Mouse (Mus musculus): ENCODE data around the gene Gm10277. TPM values are rescaled to one million over a fixed set of nuclear protein-coding genes. Genes with fewer than 3 reads are reported as not detected.

The Gm10277 gene
- polyA plus RNA-seq (2015; fragmentation: Nextera tagmentation; extraction: Ambion mirVana) = 0.16 and 0.35 TPM in 2 replicates

GRCm38 (mm10) chr11:77787707-77788106, at the start of gene Gm10277:
Gene Gm10277 (minus strand): TSS chr11:77787747.

DNA sequence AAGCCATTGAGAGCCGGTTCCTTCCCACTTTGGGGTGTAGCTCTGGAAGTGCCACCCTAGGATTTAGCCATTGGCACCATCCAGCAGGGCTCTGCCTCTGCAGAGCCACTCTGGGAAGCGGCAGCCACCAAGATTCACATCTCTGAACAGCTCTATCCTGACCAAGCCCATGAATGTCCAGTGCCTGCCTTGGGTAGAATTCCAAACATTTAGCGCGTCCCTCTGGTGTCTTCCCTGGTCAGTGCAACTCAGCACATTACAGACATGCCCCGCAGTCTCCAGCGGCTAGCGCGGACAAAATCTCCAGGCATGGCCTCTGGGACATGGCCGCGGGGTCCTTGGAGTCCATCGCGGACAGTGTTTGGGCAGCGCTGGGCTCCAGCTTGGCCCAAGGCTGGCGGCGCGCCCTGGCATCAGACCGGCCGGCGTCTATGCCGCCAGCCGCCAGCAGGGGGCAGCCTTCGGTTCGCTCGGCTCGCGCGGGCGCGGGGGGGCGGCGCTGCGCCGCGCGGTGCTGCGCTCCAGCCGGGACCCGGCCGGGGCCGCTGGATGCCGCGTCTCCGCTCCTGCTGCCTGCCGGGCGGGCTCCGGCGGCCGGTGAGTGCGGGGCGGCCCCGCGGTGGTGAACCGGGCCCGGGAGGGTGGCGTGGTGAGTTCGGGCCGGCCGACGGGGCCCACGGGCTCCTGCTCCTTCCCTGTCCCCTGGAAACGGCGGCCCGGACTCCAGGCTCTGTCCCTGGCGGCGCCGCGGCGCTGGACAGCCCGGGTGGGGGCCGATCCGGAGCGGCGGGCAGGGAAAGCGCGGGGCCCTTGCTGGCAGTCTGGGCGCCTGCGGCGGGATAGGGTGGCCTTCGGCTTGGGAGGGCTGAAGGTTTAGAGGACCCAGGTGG, 24.5 kb downstream of the Gm10277 start, which contains the start of gene Myo18a:
Gene Myo18a (plus strand): TSS at position 464 of the 890 bp plus-strand sequence.

Other genes starting within 250 kb of the Gm10277 start
- gene Taok1, start 179.9 kb downstream of the Gm10277 start, polyA plus RNA-seq (2015; fragmentation: Nextera tagmentation; extraction: Ambion mirVana) = 11.1 and 12.8 TPM in 2 replicates
- 3.5 and 4.3 TPM in 2 replicates for gene Nufip2, start 101.6 kb downstream of the Gm10277 start, polyA plus RNA-seq (2015; fragmentation: Nextera tagmentation; extraction: Ambion mirVana)
- not detected in 2 replicates for gene Cryba1, start 62.5 kb downstream of the Gm10277 start, polyA plus RNA-seq (2015; fragmentation: Nextera tagmentation; extraction: Ambion mirVana)
- gene Myo18a, start 24.5 kb downstream of the Gm10277 start, polyA plus RNA-seq (2015; fragmentation: Nextera tagmentation; extraction: Ambion mirVana) = 7.8 and 9.5 TPM in 2 replicates
- gene Pipox, start 106.3 kb upstream of the Gm10277 start, polyA plus RNA-seq (2015; fragmentation: Nextera tagmentation; extraction: Ambion mirVana) = 0.23 and 0.34 TPM in 2 replicates
- gene Sez6, start 143.1 kb upstream of the Gm10277 start, polyA plus RNA-seq (2015; fragmentation: Nextera tagmentation; extraction: Ambion mirVana) = 0.06 and 0.13 TPM in 2 replicates
- 10.0 and 12.4 TPM in 2 replicates for gene Phf12, start 195.0 kb upstream of the Gm10277 start, polyA plus RNA-seq (2015; fragmentation: Nextera tagmentation; extraction: Ambion mirVana)
- gene Dhrs13, start 244.5 kb upstream of the Gm10277 start, polyA plus RNA-seq (2015; fragmentation: Nextera tagmentation; extraction: Ambion mirVana) = 8.7 and 9.8 TPM in 2 replicates